Mouse (Mus musculus) T-helper 1 cell (primary cell): ENCODE measurements at regions not wholly inside any gene's neighbourhood (a gene's known extent, or its start where the extent isn't known, plus 50 kb on each side); places are given as distances from the start of the nearest gene placed in this dataset.

Source experiments
- in situ Hi-C: fragments of 300-600 bp; cut with MboI, MseI; formaldehyde crosslinking; loops from one replicate; pipeline ENCODE4 v1.15.1; 2025; ENCODE audit warnings: high pct_unique_total_duplicates

DNA sequence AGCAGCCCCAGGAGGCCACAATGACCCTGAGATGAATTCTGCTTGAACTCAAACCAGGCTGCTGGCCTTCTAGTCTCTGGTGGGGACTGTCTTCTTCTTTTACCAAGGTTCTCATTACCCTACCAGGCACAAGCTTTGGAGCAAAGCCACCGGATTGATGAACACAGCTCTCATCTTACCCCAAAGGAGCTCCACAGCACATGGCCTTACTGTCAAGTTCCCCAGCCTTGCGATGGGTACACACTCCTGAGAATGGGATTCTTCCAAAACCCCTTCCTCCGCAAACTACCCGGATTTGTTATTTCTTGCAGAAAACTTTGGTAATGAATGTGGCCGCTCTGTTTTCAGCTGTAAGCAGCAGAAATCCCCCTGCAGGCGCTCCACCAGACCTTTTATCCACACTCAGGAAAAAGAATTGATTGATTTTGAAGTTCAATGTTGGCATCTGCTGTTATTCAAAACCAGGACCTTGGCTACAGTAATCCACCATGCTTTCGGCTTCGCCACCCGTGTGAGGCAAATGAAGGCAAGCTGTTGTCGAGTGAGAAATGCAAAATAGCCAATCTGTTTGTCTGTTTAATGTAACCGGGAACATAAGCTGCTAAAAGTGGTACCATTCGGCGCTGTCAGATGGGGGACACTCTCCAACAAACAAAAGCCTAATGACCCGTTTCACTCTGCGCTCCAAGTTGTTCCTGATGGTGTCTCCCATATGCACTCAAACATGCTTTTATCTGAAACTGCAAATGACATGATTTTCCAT is 278.9 kb downstream of the Maf start:
- in situ Hi-C loops, result no loop called here

DNA sequence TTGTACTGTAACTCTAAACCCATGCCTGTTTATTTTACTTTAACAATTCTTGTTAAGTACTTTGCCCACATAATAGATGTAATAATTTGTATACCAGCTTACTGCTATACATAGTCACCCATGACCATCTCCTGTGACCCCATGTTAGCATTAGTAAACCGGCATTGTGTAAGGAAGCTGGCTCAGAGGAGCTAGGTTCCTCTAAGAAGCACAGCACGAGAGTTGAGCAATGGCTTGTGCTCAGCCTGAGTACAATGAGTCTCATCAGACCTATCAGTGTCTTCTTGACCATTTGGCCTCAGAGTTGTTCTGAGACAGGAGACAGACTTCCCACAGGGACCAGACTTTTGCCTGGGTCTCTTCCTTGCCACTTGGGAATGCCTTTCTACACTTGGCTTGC is 279.6 kb downstream of the Maf start:
- in situ Hi-C loops, result no loop called here

DNA sequence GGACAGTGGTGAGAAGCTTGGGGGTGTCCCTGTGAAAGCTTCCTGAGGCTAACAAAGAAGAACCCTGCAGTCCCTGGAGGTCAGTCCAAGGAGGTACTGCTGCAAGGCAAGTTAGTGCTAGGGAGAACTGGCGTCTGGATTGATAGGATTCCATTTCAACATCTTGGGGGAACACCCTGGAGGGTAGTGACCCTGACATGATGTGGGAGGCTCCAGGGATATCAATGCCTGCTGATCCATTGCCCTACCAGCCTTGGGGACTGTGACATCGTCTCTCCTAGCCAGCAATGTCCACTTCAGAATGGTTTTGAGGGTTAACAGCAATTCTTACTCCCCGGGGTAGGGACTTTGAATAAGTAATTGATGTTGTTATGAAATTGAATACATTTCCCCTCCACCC is 280.1 kb downstream of the Maf start:
- in situ Hi-C loops, result no loop called here

GRCm38 (mm10) chr8:115426543-115426942 is 281.1 kb downstream of the Maf start:
- in situ Hi-C loops, result no loop called here

- in situ Hi-C loops, result no loop called here
These were observed 282.2 kb downstream of the Maf start for GRCm38 (mm10) chr8:115425360-115425759.

GRCm38 (mm10) chr8:115423682-115424081 is 283.9 kb downstream of the Maf start:
- in situ Hi-C loops, result no loop called here

DNA sequence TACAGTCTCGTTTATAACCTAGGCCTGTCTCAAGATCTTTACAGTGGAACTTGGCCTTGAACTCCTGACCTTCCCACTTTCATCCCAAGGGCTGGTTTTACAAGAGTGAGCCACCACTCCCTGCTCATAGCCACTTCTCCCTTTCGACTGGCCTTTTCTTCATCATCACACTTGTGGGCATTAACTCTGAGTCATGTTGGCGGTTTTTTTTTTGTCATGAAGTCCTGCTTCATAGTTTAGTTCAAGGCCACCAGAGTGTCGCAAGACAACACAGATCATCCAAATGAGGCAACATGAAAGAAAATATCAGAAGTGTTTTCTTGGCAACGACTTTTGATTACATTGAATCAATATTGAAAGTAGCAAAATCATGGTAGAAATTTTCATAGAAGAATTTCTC is 284.5 kb downstream of the Maf start:
- in situ Hi-C loops, result no loop called here

DNA sequence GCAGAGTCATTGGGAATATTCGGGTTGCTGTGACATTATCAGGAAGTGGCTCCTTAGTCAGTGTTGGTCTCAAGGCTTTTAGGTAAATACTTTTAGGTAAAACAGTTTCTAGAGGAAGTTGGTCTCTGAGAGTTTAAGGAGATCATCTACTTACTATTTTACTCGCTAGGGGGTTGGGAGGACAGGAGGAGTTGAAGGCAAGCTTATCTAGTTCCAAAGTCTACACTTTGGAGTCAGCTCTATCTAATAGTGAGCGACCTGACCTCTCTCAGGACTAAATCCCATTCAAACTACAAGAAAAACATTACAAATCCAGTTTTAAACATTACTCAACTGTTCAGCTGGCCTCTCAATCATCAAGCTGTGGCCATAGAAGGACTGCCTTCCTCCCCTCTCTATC is 287.1 kb downstream of the Maf start:
- in situ Hi-C loops, result no loop called here

- in situ Hi-C loops, result no loop called here
These were observed 287.5 kb downstream of the Maf start for GRCm38 (mm10) chr8:115420131-115420530.

DNA sequence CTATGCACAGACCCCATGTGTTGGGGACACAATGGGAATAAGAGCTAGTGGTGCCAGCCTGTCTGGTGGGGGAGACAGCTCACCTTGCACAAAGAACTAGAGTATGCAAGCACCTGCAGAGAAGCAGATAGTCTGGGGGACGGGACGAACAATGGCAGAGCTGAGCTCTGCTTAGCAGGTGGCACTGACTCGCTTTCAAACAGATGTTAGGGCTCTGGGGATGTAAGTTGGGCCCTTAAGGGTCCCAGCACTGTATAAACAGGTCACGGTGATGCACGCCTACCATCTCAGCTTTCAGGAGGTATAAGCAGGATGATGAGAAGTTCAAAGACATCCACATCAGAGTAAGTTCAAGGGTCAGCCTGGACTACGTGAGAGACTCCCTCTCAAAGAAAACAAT is 289.5 kb downstream of the Maf start:
- in situ Hi-C loops, result no loop called here

DNA sequence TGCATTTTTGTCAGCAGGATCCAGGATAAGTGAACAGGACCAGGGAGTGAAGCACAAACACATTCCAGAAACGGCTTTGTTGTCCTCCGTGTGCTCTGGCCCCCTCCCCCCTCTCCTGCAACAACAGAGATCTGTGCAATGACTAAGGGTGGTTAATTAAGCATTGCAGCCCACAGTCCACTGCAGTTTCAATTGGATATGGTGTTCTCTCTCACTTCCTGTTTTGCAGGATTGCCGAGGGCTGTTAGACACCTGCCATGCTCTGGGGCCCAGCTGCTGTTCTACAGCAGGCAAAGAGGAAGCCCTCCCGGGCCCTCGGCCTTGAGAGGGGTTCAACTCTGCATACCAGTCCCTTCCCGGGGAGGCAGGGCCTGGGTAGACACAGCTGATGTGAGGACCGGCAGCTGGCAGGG is 293.5 kb downstream of the Maf start:
- in situ Hi-C loops, result no loop called here

GRCm38 (mm10) chr8:115411756-115412155 is 295.8 kb downstream of the Maf start:
- in situ Hi-C loops, result no loop called here

- in situ Hi-C loops, result no loop called here
These were observed 296.5 kb downstream of the Maf start for GRCm38 (mm10) chr8:115411061-115411460.

- in situ Hi-C loops, result no loop called here
These were observed 297.4 kb downstream of the Maf start for GRCm38 (mm10) chr8:115410191-115410590.

- in situ Hi-C loops, result no loop called here
These were observed 300.1 kb downstream of the Maf start for GRCm38 (mm10) chr8:115407535-115407934.

- in situ Hi-C loops, result no loop called here
These were observed 304.0 kb downstream of the Maf start for GRCm38 (mm10) chr8:115403601-115404000.

DNA sequence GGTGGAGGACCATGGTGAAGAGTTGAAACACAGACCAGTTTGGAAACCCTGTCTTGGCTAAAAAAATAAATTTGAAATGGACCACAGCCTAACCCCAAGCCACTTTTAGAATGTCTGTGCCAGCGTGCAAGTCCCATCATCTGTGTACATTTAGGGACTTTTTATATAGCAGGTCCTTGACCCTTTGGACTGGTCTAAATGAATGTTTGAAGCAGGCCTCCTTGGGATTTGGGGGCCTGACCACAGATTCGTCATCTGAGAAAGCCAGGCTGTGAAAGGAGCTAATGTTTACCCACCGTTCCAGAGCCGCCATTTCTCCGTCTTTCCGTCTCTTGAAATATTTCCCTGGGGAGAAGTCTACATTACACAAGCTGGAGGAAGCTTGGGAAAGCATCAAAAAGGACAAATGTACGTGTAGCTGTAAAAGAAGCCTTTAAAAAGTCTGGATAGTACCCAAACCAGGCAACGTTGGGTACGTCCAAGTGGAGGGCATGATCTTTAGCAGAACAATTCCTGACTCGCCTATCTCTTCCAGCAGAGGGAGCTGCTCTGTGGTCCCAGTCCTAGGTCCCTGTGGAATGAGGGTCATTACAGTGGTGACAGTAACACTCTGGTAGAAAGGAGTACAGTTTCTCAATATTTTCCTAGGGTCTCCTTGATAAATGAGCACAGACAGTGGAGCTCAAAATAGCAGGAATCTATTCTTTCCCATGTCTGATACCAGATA is 305.0 kb downstream of the Maf start:
- in situ Hi-C loops, result no loop called here
